Comparison of ENCODE assay signal across 12 mouse cellular contexts in genomic region chr14:22750409-22750808, GRCm38 (mm10).
DNase-seq lines count a peak whose midpoint lies in the region; ATAC-seq lines count a peak whose summit lies in the region.
"Had no signal": no experiment of that assay in that cellular context is flagged by ENCODE, and none has a peak within 500 bp of the region (broad histone marks: within the 10 kb centered on the region; RNA-seq: fewer than 3 reads in every experiment).

No protein-coding gene starts in this region.

- no peaks in the 10 kb centered on the region for H3K36me3 ChIP-seq in limb, embryonic 15.5 days
- H3K36me3 ChIP-seq in limb, embryonic 10.5 days = no peaks in the 10 kb centered on the region
- no peaks in the 10 kb centered on the region for H3K36me3 ChIP-seq in heart, embryonic 14.5 days (ENCODE audit: control insufficient read depth, insufficient read depth, low read length)
- H3K36me3 ChIP-seq in stomach, embryonic 16.5 days (ENCODE audit: control insufficient read depth, insufficient read depth, low read length) = no peaks in the 10 kb centered on the region
- H3K36me3 ChIP-seq: hindbrain, embryonic 12.5 days; limb, embryonic 12.5 days; neural tube, embryonic 13.5 days had no signal

- H3K9me3 ChIP-seq in limb, embryonic 15.5 days = no peaks in the 10 kb centered on the region
- H3K9me3 ChIP-seq in limb, embryonic 10.5 days (replicated peaks) = no peaks in the 10 kb centered on the region
- H3K9me3 ChIP-seq in heart, embryonic 14.5 days (ENCODE audit: control insufficient read depth, low read length) = no peaks in the 10 kb centered on the region
- H3K9me3 ChIP-seq in stomach, embryonic 16.5 days (replicated peaks; ENCODE audit: control insufficient read depth, low read length) = no peaks in the 10 kb centered on the region
- H3K9me3 ChIP-seq: hindbrain, embryonic 12.5 days; limb, embryonic 12.5 days; neural tube, embryonic 13.5 days had no signal

- peaks cover 8% of the 10 kb centered on the region; the same call in 1 of the 2 replicates for H3K4me1 ChIP-seq in limb, embryonic 15.5 days
- peaks cover 11% of the 10 kb centered on the region for H3K4me1 ChIP-seq in limb, embryonic 10.5 days
- H3K4me1 ChIP-seq in heart, embryonic 14.5 days (ENCODE audit: control insufficient read depth in 2 of 2, insufficient read depth in 2 of 2, low read length in 2 of 2) = peaks cover 6 to 17% of the 10 kb centered on the region in 2 experiments
- peaks cover 11% of the 10 kb centered on the region for H3K4me1 ChIP-seq in stomach, embryonic 16.5 days (ENCODE audit: control insufficient read depth, insufficient read depth, low read length)

- H3K27ac ChIP-seq in limb, embryonic 15.5 days = peak overlapping the region; percentile 24; the same call in 1 of the 2 replicates
- H3K27ac ChIP-seq in limb, embryonic 10.5 days = no peak overlapping the region
- H3K27ac ChIP-seq in heart, embryonic 14.5 days (replicated peaks in 1 of 2; ENCODE audit: control insufficient read depth in 1 of 2, insufficient read depth in 1 of 2, low read depth in 2 of 2, low read length in 2 of 2) = no peak overlapping the region
- peak overlapping the region; percentile 68 for H3K27ac ChIP-seq in stomach, embryonic 16.5 days (ENCODE audit: low read length)
- H3K27ac ChIP-seq: hindbrain, embryonic 12.5 days; limb, embryonic 12.5 days; neural tube, embryonic 13.5 days had no signal

- H3K27me3 ChIP-seq in limb, embryonic 15.5 days = no peaks in the 10 kb centered on the region
- no peaks in the 10 kb centered on the region for H3K27me3 ChIP-seq in limb, embryonic 10.5 days (ENCODE audit: low read depth, poor library complexity, severe bottlenecking)
- H3K27me3 ChIP-seq in heart, embryonic 14.5 days (ENCODE audit: control insufficient read depth, insufficient read depth, low read length) = no peaks in the 10 kb centered on the region
- H3K27me3 ChIP-seq in stomach, embryonic 16.5 days (ENCODE audit: control insufficient read depth, insufficient read depth, low read length) = no peaks in the 10 kb centered on the region
- H3K27me3 ChIP-seq: hindbrain, embryonic 12.5 days; limb, embryonic 12.5 days; neural tube, embryonic 13.5 days had no signal

- no peak overlapping the region for H3K4me3 ChIP-seq in limb, embryonic 15.5 days
- H3K4me3 ChIP-seq in limb, embryonic 10.5 days = no peak overlapping the region
- no peak overlapping the region for H3K4me3 ChIP-seq in heart, embryonic 14.5 days (ENCODE audit: control insufficient read depth in 1 of 2, insufficient read depth in 1 of 2, low read depth in 1 of 2, low read length in 2 of 2)
- no peak overlapping the region for H3K4me3 ChIP-seq in stomach, embryonic 16.5 days (replicated peaks; ENCODE audit: low read length)
- H3K4me3 ChIP-seq: hindbrain, embryonic 12.5 days; limb, embryonic 12.5 days; neural tube, embryonic 13.5 days had no signal

- H3K4me2 ChIP-seq in limb, embryonic 15.5 days = no peak overlapping the region
- H3K4me2 ChIP-seq in heart, embryonic 14.5 days (ENCODE audit: low read length) = no peak overlapping the region
- H3K4me2 ChIP-seq in stomach, embryonic 16.5 days (ENCODE audit: low read depth, low read length) = no peak overlapping the region
- H3K4me2 ChIP-seq: hindbrain, embryonic 12.5 days; limb, embryonic 12.5 days; neural tube, embryonic 13.5 days had no signal

- ATAC-seq in limb, embryonic 15.5 days (ENCODE audit: insufficient number of reproducible peaks, low FRiP score, low TSS enrichment, low read depth) = no peak
- ATAC-seq in heart, embryonic 14.5 days (ENCODE audit: insufficient number of reproducible peaks, insufficient read depth, low FRiP score, low read depth) = peak; percentile 64; the same call in 1 of the 2 replicates
- no peak for ATAC-seq in stomach, embryonic 16.5 days (ENCODE audit: insufficient read depth, low FRiP score)

- DNase-seq in limb, embryonic 10.5 days (ENCODE audit: low spot score) = no peak
- peak; percentile 69 for DNase-seq in kidney, postnatal 14 days
- DNase-seq in testis, postnatal 10 days (ENCODE audit: low spot score) = no peak
- no peak for DNase-seq in cerebellum, adult 9-11 months
- DNase-seq: cerebellum, adult 8-10 months; right cerebral cortex, postnatal 14 days had no signal

- H3K9ac ChIP-seq in limb, embryonic 15.5 days = no peak overlapping the region
- H3K9ac ChIP-seq in heart, embryonic 14.5 days (ENCODE audit: low read length) = no peak overlapping the region
- H3K9ac ChIP-seq in stomach, embryonic 16.5 days (ENCODE audit: low read length) = no peak overlapping the region
- H3K9ac ChIP-seq: hindbrain, embryonic 12.5 days; limb, embryonic 12.5 days; neural tube, embryonic 13.5 days had no signal

Comparison
In these comparisons a context has a peak if more than half of its experiments do, and no peak if none do; other contexts are left out.
1. H3K27ac ChIP-seq: peak in limb, embryonic 15.5 days (single experiment) and stomach, embryonic 16.5 days (single experiment); none in limb, embryonic 10.5 days (single experiment) and heart, embryonic 14.5 days (0 of 2).